Mouse (Mus musculus): ENCODE data around the gene Cdr2l.

- no peak for TF ChIP-seq CTCF (IDR thresholded peaks at IDR 0.05; ENCODE audit: low read depth, low read length)
- no peak for TF ChIP-seq TAL1 (conservative IDR thresholded peaks at IDR 0.05; ENCODE audit: low read depth, low read length)
- no peak for TF ChIP-seq GATA1 (IDR thresholded peaks at IDR 0.05; ENCODE audit: borderline replicate concordance, low read length)
- TF ChIP-seq POLR2AphosphoS5 (IDR thresholded peaks at IDR 0.05; ENCODE audit: insufficient replicate concordance, low read depth, low read length): no peak
- no peak for TF ChIP-seq GATA2 (IDR thresholded peaks at IDR 0.05; ENCODE audit: borderline replicate concordance, low read depth, low read length)
Measured at GRCm38 (mm10) chr11:115425671-115426070, 44.0 kb downstream of the Cdr2l start.
